Comparison of ENCODE assay signal across 8 mouse cellular contexts in genomic region chr2:95232135-95232772, GRCm38 (mm10).
A peak's percentile ranks its signal among the peaks of the same experiment; 100 is the strongest.
DNase-seq lines count a peak whose midpoint lies in the region; ATAC-seq and TF ChIP-seq lines count a peak whose summit lies in the region.

No protein-coding gene starts in this region.

- intact Hi-C loops in heart, adult 2 months (cut with DNase I): no loop called here

- TF ChIP-seq POLR2A in heart, adult 2 months (IDR thresholded peaks at IDR 0.05; ENCODE audit: insufficient read depth, low read depth, low read length): no peak

- no peak overlapping the region for H3K27ac ChIP-seq in heart, adult 2 months
- H3K27ac ChIP-seq in heart, embryonic 15.5 days: no peak overlapping the region
- no peak overlapping the region for H3K27ac ChIP-seq in liver, postnatal 0 days (ENCODE audit: low read depth)

- TF ChIP-seq CTCF in heart, adult 2 months (IDR thresholded peaks at IDR 0.05): peak; percentile 62
- peak; percentile 34 for TF ChIP-seq CTCF in liver, postnatal 0 days (IDR thresholded peaks at IDR 0.05; ENCODE audit: low read depth)

- TF ChIP-seq EP300 in heart, adult 2 months (IDR thresholded peaks at IDR 0.05; ENCODE audit: insufficient read depth, low read depth, low read length): no peak
- TF ChIP-seq EP300 in liver, postnatal 0 days (IDR thresholded peaks at IDR 0.05; ENCODE audit: low read depth): no peak

- H3K9ac ChIP-seq in heart, adult 2 months (ENCODE audit: low read depth, low read length): no peak overlapping the region
- H3K9ac ChIP-seq in heart, embryonic 15.5 days: no peak overlapping the region
- H3K9ac ChIP-seq in liver, postnatal 0 days (replicated peaks): no peak overlapping the region

- H3K4me3 ChIP-seq in heart, adult 2 months: no peak overlapping the region
- H3K4me3 ChIP-seq in heart, embryonic 15.5 days: peak overlapping the region; percentile 27; the same call in 1 of the 2 replicates
- H3K4me3 ChIP-seq in liver, postnatal 0 days (ENCODE audit: low read depth, low read length): no peak overlapping the region

- ATAC-seq in heart, embryonic 15.5 days (replicated peaks; ENCODE audit: insufficient number of reproducible peaks, insufficient read depth, low FRiP score, low read depth): no peak
- no peak for ATAC-seq in liver, postnatal 0 days

- WGBS in heart, adult 2 months: 7% methylated on average over 15 of the region's 15 CpGs
- WGBS in heart, embryonic 15.5 days: 5% methylated on average over 15 of the region's 15 CpGs
- 11% methylated on average over 15 of the region's 15 CpGs for WGBS in liver, postnatal 0 days (ENCODE audit: insufficient replicate concordance)

- no peaks in the 10 kb centered on the region for H3K27me3 ChIP-seq in heart, adult 2 months (ENCODE audit: control insufficient read depth, insufficient read depth, low read length)
- H3K27me3 ChIP-seq in heart, embryonic 15.5 days: no peaks in the 10 kb centered on the region
- no peaks in the 10 kb centered on the region for H3K27me3 ChIP-seq in liver, postnatal 0 days (ENCODE audit: insufficient read depth, low read length)

- no peaks in the 10 kb centered on the region for H3K79me2 ChIP-seq in heart, adult 2 months (replicated peaks; ENCODE audit: control insufficient read depth, insufficient read depth, low read length)

- H3K9me3 ChIP-seq in heart, embryonic 15.5 days (replicated peaks): no peaks in the 10 kb centered on the region
- no peaks in the 10 kb centered on the region for H3K9me3 ChIP-seq in liver, postnatal 0 days (ENCODE audit: low read length)

- H3K4me1 ChIP-seq in heart, adult 2 months (ENCODE audit: control insufficient read depth, insufficient read depth, low read length): no peaks in the 10 kb centered on the region
- peaks cover 3% of the 10 kb centered on the region; the same call in 1 of the 2 replicates for H3K4me1 ChIP-seq in heart, embryonic 15.5 days (replicated peaks)
- H3K4me1 ChIP-seq in liver, postnatal 0 days (ENCODE audit: insufficient read depth): no peaks in the 10 kb centered on the region

- H3K36me3 ChIP-seq in heart, adult 2 months (ENCODE audit: control insufficient read depth, insufficient read depth, low read length): no peaks in the 10 kb centered on the region
- no peaks in the 10 kb centered on the region for H3K36me3 ChIP-seq in heart, embryonic 15.5 days
- no peaks in the 10 kb centered on the region for H3K36me3 ChIP-seq in liver, postnatal 0 days (replicated peaks; ENCODE audit: insufficient read depth, low read length)

- DNase-seq in heart, adult 2 months: peak in 1 of 2 experiments; percentile 18
- no peak for DNase-seq in heart, adult 11 months
- DNase-seq in embryo, embryonic 10 days (ENCODE audit: low spot score): peak; percentile 91
- peak; percentile 19 to 51 for DNase-seq in kidney, postnatal 36 days
- no peak for DNase-seq in liver, postnatal 0 days
- peak; percentile 17 for DNase-seq in ovary, postnatal 36 days (ENCODE audit: low spot score)
- DNase-seq in T-cell, adult 2 months (ENCODE audit: low spot score): no peak

- peak overlapping the region; percentile 54 for H3K4me2 ChIP-seq in heart, embryonic 15.5 days
- no peak overlapping the region for H3K4me2 ChIP-seq in liver, postnatal 0 days (ENCODE audit: low read depth, low read length)

Comparison
In these comparisons a context has a peak if more than half of its experiments do, and no peak if none do; other contexts are left out.
1. DNase-seq: peak in embryo, embryonic 10 days (single experiment), kidney, postnatal 36 days (2 of 2) and ovary, postnatal 36 days (single experiment); none in heart, adult 11 months (single experiment), liver, postnatal 0 days (single experiment) and T-cell, adult 2 months (single experiment).